Mouse (Mus musculus) cerebellum, adult 18-20 months (tissue): ENCODE measurements around the gene Dnttip1.

ENCODE experiments used
- DNase-seq, 2 experiments: peaks; one replicate each; pipeline ENCODE4 v3.0.0; 2021

The Dnttip1 gene

DNA sequence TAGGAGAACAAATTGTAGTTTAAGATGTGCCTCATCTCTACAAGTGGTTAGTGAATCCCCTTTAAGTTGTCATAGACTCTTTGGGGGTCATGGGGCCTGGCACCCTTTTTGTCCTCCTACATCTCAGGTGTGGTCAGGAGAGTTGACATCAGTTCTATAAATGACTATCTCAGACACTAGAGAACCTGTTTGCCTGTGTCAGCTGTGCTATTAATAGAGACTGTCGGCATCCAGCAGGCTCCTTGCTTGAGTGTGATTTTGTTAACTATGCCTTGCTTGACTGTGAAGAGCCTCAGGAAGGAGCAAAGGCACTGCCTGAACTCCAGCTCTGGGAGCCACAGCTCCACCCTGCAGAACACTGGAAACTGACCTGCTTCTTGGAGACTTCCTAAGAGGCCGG is 9.0 kb downstream of the Dnttip1 start:
- DNase-seq, result no peak

DNA sequence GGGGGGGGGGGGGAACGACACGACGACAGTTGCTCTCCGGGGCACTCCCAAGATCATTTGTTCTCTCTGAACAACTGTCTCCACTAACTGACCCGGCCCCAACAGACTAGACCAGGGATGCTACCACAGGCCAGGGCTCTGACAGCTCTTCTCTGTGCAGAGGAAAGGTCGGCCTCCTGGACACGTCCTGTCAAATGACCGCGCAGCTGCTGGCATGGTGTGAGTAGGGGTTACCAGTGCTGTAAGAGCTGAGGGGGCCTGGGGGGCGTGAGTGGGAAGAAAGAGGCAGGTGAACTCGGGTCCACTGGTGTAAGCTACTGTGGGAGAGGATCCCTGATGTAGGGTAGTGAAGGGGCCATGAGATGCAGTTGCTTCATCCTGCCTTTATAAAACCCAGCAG is 12.1 kb downstream of the Dnttip1 start:
- no peak for DNase-seq

DNA sequence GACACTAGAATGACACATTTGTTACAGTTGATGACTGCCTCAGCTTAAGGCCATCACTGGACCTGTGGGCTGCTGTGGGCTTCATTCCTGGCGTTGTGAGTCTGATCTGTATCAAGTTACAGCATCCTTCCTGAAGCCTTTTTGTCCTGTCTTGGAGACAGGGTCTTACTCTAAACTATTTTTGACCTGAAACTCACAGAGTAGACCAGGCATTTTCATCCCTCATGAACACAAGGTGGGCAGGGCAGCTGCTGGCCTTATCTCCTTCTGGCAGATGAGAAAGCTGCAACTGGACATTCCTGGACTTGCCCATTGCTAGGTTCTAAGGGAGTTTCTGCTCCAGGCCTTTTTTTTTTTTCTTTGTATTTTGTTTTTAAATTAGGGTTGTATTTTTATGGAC is 12.9 kb downstream of the Dnttip1 start:
- DNase-seq, result no peak

DNA sequence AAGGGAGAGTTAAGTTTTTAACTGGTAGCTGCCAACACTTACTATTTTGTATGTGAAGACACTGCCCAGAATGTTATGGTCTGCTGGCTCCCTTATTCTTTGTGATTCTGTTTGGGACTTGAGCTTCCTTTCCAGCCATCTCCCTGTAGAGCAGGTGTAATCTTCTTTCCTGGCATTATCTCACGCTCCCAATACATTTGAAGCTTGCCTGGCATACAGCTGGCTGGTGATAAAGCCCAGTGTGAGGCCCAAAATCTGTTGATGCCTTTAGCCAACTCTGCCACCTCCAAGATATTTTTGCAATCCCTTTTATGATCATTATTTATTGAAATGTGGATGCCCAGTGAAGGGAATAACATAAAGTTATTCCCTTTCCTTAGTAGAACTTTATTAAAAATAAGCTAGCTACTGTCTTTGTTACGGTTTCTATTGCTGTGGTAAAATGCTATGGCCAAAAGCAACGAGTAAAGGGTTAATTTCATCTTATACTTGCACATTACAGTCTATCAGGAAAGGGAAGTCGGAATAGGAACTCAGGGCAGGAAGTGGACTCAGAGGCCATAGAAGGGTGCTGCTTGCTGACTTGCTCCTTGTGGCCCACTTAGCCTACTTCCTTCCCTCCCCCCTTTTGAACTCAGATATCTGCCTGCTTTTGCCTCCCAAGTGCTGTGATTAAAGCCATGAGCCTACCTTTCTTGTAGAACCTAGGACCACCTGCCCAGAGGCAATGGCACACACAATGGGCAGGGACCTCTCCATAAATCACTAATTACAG is 14.5 kb downstream of the Dnttip1 start:
- DNase-seq, result no peak

DNA sequence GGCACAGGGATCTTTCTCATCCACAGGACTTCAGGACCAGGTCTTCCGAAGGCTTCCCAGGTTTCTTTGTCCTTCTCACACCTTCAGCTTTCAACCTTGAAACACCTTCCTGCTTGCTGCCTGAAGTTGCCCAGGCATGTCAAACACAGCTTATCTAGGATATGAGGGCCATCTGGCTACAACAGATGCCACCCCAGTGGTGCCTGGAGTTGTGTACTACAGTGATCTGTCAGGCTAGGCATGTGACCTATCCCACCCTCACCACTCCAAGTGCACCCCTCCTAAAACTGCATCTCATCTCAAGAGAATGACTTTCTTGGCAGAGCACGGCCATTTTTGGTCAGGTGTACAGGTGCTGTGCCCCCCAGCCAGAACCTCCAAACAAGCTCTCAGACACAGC is 15.7 kb downstream of the Dnttip1 start:
- peak in 1 of 2 experiments; percentile 26 for DNase-seq

DNA sequence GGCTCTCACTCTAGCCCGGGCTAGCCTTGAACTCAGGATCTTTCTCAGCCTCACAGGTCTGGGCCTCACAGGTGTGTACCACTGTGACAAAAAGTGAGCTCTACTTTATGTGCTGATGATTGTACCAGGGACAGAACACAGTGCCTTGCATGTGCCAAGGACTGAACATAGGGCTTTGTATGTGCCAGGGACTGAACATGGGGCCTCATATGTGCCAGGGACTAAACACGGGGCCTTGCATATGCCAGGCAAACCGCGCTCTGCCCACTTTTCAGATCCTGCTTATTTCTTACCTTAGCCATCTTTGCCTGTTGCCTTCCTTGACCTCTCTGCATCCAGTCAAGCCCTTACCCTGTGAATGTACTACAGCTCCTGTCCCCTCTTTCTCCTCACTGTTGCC is 16.2 kb downstream of the Dnttip1 start:
- no peak for DNase-seq

DNA sequence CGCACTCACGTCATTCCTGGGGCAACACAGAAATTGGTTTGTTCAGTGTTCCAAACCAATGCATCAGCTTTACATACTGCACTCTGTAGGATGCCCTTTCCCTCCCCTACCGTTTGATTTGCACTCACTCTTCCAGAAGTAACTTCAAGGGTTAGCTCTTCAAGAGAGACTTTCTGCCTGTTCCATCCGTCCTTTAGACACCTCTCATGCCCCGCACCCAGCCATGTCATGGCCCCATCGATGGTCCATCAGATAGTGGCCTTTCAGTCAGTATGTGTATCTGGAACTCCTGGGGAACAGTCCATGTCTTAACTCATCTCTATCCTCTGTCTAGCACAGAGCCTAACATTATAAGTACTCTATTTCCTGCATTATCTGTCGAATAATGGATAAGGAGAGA is 16.8 kb downstream of the Dnttip1 start:
- DNase-seq, result no peak

DNA sequence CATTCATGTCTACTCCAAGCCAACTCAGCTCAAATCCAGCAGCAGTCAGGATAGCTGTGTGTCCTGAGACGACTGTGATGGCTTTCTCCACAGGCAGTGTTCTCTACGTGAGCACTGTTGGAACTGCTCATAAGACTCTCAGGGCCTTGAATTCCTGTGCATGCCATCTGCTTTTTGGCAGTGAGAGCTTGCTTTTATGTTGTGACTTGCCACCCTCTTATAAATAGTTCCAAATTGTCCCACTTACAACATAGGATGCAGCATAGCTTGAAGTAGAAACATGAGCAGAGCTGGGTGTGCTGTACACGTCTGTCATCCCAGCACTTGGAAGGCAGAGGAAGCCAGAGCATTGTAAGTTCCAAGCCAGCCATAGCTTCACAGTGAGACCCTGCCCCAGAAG is 20.1 kb downstream of the Dnttip1 start:
- DNase-seq, result no peak

DNA sequence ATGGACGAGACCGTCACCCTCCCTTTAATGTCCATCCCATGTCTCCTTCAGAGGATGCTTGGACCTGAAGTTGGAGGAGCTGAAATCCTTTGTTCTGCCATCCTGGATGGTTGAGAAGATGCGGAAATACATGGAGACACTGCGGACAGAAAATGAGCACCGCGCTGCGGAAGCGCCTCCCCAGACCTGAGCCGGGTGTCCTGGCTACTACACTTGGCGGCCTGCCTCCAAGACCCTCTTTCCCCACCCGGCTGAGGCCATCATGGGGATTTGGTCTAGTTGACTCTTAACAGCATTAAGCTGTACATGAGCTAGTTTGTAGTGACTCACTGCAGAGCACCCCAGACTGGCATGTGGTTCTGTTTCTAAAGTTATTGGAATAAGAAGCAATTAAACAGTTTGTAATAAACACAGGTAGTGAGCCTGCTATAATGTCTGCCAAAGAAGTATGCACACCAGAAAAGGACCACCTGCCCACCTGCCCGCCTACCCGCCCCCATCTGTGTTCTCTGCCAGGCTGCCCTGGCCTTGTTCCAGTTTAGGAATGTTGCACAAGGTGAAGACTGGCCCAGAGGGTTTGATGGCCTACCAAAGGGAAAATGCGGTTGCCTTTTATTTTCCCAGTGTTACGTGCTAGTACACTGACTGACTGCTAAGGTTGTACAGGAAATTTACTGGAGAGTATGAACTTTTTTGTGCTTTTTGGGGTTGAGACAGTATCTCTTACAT is 22.2 kb downstream of the Dnttip1 start:
- no peak for DNase-seq

DNA sequence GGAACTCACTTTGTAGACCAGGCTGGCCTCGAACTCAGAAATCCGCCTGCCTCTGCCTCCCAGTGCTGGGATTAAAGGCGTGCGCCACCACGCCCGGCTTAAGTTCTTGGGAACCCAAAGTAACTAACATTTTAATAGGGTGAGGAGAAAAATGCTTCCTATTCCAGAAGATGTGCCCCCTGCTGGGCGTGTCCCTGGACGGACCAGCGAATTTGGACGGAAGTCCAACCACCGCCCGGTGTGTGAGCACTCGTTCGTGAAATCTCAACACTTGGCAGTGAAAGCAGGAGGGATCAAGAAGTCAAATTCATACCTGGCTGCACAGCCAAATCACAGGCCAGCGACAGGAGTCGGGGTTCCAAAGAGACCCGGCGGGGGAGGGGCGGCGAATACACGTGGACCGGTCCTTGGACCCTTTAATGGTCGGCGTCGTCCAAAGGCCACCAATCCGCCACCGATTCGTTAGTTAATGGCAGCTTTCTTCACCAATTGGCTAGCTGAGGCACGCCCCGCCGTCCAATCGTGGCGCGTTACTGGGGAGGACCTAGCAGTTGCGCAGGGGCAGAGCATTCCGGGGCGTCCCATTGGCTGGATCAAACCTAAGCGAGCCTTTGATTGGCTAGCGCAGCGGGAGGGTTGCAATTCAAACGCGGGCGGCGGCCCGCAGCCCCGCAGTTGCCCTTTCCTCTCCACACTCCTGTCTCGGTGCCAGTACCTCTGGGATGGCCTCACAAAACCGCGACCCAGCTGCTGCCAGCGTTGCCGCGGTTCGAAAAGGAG is 23.7 kb downstream of the Dnttip1 start, which contains the start of gene Ube2c:
Gene Ube2c, plus strand, starts transcription at position 641 of the 780 bp plus-strand sequence.
- peak; percentile 95 to 99 for DNase-seq

DNA sequence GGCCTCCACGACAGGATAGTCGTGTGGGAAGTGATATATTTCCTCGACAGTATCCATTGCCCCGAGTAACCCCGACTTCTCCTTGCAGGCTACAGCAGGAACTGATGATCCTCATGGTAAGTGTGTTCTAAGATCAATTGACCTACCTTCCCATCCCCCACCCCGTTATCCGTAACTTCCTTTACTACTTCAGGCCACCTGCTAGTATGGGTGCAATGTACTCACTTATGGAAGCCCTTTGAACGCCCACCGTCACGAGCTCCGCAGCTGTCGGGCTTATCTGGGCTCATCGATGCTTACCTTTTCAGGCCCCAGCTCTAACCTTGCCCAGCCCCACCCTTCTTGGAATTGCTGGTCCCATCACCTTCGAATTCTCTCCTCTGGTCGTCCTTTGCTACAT is 24.5 kb downstream of the Dnttip1 start:
- no peak for DNase-seq

DNA sequence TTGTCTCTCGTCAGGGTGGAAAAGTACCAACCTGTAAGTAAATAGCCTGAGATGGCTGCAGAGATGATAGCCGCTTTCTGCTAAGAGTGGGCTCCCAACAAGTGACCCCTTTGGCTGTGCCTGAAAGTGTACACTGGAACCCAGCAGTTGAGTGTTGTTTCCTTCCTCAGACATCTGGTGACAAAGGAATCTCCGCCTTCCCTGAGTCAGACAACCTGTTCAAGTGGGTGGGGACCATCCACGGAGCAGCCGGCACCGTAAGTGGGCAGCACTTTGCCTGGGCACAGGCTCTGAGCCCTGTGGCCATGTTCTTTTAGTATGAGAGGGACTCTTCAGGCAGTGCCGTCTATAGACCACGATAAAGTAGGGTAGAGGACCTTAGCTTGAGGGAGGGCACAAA is 25.3 kb downstream of the Dnttip1 start:
- no peak for DNase-seq

DNA sequence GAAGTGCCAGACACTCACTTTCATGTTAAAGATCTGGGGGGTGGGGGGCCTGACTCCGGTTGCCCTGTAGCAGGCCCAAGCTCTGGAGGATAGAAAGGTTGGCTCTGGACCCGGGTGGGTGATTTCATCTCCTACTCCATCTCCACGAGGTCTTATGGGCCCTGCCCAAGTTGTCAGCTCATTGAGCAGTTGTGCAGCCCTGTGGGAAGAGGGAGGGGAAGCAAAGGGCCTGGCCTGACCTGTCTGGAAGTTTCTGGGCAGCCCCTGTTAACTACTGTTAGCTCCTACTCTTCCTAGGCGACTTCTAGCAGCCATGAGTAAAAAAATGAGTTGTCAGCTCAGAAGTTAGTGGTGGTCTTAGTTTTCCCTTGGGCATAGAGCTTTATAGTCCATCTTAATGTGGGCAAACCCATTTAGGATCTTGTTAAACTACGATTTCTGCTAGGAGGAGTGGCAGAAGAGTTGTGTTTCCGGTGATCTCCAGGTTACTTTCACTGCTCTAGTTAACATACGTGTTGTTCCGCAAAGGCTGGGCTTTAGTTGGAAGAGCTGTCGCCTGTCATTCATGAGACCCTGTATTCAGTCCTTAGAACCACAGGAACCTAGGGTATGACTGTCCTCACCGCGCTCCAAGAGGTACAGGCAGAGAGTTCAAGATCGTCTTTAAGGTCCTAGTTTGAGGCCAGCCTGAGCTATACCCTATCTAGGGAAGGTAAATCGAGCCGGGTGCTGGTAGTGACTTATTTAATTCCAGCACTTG is 27.6 kb downstream of the Dnttip1 start:
- DNase-seq, result no peak

DNA sequence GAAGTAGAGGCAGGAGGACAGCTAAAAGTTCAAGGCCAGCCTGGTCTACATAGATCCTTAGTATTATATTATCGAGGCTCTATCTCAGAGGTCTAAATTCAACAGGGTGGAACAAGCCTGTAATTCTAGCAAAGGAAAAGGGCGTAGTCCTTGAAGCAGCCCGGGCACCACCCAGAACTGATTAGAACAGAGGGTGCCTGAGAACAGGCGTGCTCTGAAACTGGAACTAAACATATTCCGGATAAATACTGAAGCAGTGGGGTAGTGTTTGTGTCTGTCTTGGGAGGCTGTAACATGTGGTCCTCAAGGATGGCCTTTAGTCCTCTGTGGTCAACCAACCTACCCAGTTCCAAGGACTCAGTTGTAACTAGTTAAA is 28.2 kb downstream of the Dnttip1 start:
- no peak for DNase-seq

DNA sequence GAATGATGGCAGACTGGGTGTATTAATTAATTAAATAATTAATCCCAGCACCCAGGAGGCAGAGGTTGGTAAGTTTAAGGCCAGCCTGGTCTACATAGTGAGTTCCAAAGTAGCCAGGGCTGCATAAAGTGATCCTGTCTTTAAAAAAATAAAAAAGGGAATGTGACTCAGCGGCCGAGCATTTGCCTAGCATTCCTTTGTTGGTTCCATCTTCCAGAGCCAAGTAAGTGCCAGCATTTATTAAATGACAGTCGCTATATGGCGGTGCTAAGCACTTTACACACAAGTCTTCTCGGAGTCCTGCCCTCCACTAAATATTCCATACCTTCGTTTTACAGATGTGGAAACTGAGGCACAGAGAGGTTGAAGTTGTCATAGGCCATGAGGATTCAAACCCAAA is 30.3 kb downstream of the Dnttip1 start:
- DNase-seq, result no peak

DNA sequence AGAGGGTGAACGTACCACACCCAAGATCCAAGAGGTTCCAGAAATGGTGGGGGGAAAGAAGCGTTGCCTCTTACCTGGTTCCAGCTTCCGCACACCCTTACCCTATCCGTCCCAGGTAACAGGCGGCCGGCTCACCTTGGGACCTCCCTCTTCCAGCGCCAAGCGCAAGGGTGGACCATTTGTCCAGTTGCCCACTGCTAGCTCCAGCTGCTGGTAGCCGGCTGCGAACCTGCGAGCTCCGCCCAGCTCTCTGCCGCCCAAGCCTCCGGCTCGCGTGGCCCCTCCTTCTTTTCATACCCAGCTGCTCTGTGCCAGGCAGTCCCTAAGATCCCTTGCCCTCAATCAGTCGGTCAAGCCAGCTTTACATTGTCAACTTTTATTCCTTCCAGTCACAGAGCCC is 31.0 kb downstream of the Dnttip1 start:
- DNase-seq, result no peak

DNA sequence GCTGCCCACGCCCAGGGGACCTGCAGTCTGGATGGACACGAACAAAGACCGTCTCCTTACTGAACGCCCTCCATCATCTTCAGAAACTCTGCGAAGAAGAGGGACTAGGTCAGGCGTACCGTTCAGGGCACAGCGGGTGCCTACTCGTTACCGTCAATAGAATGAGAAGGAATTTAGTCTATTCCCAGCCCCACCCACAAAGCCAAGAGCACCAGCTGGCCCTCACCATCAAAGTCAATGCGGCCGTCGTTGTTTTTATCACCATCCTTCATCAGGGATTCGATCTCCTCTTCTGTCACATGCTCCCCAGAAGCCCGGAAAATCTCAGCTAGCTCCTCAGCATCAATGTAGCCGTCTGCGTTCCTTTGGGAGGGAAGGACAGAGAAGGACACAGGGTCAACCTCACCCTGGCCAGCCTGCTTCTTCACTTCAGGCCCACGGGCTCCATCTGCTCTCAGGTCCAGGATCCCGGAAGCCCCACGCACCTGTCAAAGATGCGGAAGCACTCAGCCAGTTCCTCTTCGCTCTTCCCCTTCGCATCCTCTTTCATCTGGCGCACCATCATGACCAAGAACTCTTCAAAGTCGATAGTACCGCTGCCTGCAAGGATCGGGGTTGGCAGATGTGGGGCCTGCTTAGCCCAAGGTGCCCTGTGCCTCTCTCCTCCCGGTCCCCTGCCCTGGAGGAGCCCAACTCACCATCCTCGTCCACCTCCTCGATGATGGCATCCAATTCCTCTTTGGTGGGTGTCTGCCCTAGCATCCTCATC is 31.6 kb downstream of the Dnttip1 start:
- no peak for DNase-seq

DNA sequence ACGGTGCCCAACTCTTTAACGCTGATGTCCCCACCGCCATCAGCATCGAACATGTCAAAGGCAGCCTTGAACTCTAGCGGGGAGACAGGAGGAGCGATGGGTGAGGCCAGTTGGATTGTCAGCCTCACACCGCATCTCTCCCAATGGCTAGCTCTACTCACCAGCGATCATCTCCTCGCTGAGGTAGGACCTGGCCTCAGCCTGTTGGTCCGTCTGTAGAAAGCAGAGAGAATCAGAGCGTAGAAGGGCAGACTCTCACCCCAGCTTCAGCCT is 32.2 kb downstream of the Dnttip1 start:
- no peak for DNase-seq

DNA sequence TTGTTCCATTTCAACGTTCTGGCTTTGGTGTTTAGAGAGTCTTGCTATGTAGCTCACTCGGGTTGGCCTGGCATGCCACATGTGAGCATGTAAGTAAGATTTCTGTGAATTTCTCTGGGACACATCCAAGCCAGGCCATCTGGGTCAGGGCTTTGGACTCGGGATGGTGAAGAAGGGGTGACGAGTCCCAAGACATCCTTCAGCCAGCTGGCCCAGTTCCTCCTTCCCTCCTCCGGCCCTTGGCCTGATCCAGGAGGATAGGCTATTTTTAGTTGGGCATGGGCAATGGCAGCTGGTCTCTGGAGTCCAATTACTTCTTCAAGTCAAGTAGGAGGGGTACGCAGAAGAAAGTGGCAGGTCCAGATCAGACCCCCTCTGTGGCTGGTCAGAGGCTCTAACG is 33.0 kb downstream of the Dnttip1 start:
- DNase-seq, result no peak

DNA sequence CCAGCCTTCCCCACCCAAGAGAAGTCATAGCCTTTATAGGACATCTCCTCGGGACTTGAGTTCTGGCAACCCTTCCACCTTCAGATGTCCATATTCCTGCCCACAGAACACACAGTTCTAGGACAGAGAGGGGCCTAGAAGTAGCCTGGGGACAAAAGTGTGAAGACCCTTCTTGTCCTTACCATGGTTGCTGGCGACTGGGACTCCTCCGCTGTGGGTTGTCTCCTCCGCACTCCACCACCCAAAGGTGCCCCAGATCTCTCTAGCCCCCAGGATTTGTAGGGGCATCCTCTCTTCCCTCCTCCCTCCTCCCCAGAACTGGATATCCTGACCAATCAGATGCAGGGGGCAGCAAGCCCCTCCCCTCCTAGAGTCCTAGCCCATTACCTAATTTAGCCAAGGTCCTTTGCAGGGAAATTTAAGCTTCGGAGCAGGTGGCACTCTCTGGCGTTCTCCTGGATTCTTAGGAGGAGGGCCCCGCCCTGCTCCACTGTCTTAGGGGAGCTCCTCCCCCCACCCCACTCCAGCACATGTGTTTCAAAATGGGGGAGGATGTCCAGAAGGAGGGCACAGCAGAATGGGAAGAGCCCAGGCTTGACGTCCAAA is 33.8 kb downstream of the Dnttip1 start, which contains the start of gene Tnnc2:
Gene Tnnc2, minus strand, starts transcription at position 487 of the 606 bp plus-strand sequence.
- DNase-seq, result no peak

DNA sequence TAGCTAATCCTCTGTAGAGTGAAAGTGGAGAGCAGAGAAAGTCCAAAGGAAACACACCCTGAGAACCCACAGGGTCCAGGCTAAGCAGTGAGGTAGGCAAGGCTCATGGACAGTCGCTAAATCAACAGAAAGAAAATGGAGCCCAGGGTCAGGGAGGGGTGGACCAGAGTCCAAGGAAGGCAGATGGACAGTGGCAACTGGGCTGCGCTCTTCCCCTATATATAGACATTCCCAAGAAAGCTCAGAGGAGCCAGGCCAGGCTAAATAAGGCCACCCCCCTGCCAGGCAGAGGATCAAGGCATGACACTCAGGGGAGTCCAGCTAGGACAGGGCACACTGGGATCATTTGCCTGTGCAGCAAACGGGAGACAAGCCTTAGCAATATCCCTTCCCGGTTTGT is 36.1 kb downstream of the Dnttip1 start:
- DNase-seq, result no peak
